ENCODE assay signal across 13 mouse cellular contexts in genomic region chr7:49741923-49742322, GRCm38 (mm10). TPM values are rescaled to one million over a fixed set of nuclear protein-coding genes. Genes with fewer than 3 reads are reported as not detected.
DNase-seq lines count a peak whose midpoint lies in the region; ATAC-seq and TF ChIP-seq lines count a peak whose summit lies in the region.
"Had no signal": no experiment of that assay in that cellular context is flagged by ENCODE, and none has a peak within 500 bp of the region (broad histone marks: within the 10 kb centered on the region; RNA-seq: fewer than 3 reads in every experiment).

No protein-coding gene starts in this region.

- ATAC-seq in kidney, embryonic 14.5 days (ENCODE audit: low FRiP score, low TSS enrichment), result no peak
- peak; percentile 84 for ATAC-seq in midbrain, embryonic 13.5 days
- no peak for ATAC-seq in liver, embryonic 12.5 days
- ATAC-seq: intestine, postnatal 0 days had no signal

- H3K27me3 ChIP-seq in kidney, embryonic 14.5 days (ENCODE audit: control insufficient read depth, insufficient read depth, low read length), result no peaks in the 10 kb centered on the region
- H3K27me3 ChIP-seq in embryonic facial prominence, embryonic 10.5 days (replicated peaks; ENCODE audit: low read depth, poor library complexity, severe bottlenecking), result peaks cover 62% of the 10 kb centered on the region
- peaks cover 73% of the 10 kb centered on the region for H3K27me3 ChIP-seq in midbrain, embryonic 13.5 days
- no peaks in the 10 kb centered on the region for H3K27me3 ChIP-seq in liver, embryonic 12.5 days (replicated peaks)
- H3K27me3 ChIP-seq: CH12.LX had no signal

- H3K4me2 ChIP-seq in kidney, embryonic 14.5 days (replicated peaks; ENCODE audit: low read depth, low read length), result 0 out of 2 replicates have a peak overlapping the region, but pooled peaks have one; percentile 0
- 0 out of 2 replicates have a peak overlapping the region, but pooled peaks have one; percentile 2 for H3K4me2 ChIP-seq in midbrain, embryonic 13.5 days (replicated peaks)
- H3K4me2 ChIP-seq in liver, embryonic 12.5 days, result no peak overlapping the region

- no peaks in the 10 kb centered on the region for H3K9me3 ChIP-seq in kidney, embryonic 14.5 days (ENCODE audit: control insufficient read depth, low read length)
- no peaks in the 10 kb centered on the region for H3K9me3 ChIP-seq in embryonic facial prominence, embryonic 10.5 days
- H3K9me3 ChIP-seq in midbrain, embryonic 13.5 days, result no peaks in the 10 kb centered on the region
- no peaks in the 10 kb centered on the region for H3K9me3 ChIP-seq in liver, embryonic 12.5 days (replicated peaks)

- H3K4me3 ChIP-seq in kidney, embryonic 14.5 days (ENCODE audit: low read length), result no peak overlapping the region
- no peak overlapping the region for H3K4me3 ChIP-seq in embryonic facial prominence, embryonic 10.5 days
- no peak overlapping the region for H3K4me3 ChIP-seq in midbrain, embryonic 13.5 days (replicated peaks)
- no peak overlapping the region for H3K4me3 ChIP-seq in liver, embryonic 12.5 days
- H3K4me3 ChIP-seq: gastrocnemius, adult 2 months had no signal

- TF ChIP-seq CTCF in brain, embryonic 14.5 days (IDR thresholded peaks at IDR 0.05; ENCODE audit: borderline replicate concordance, extremely low read depth, insufficient read depth, insufficient read length), result no peak

- no peak for TF ChIP-seq POLR2A in brain, embryonic 14.5 days (IDR thresholded peaks at IDR 0.05; ENCODE audit: borderline replicate concordance, extremely low read depth, insufficient read depth, insufficient read length, poor library complexity, severe bottlenecking)

- DNase-seq in kidney, adult 11 months, result no peak
- peak; percentile 76 for DNase-seq in brain, embryonic 14.5 days (ENCODE audit: low read depth)
- peak; percentile 48 for DNase-seq in embryonic facial prominence, embryonic 10.5 days (ENCODE audit: low spot score)
- DNase-seq in frontal cortex, postnatal 10 days (ENCODE audit: low spot score in 2 of 2), result no peak
- DNase-seq: cerebellum, adult 11 months; gastrocnemius, adult 2 months; heart, postnatal 36 days; lung, adult 18-20 months had no signal

- H3K4me1 ChIP-seq in kidney, embryonic 14.5 days (ENCODE audit: control insufficient read depth, insufficient read depth, low read length), result no peaks in the 10 kb centered on the region
- peaks cover 33% of the 10 kb centered on the region for H3K4me1 ChIP-seq in embryonic facial prominence, embryonic 10.5 days
- peaks cover 34% of the 10 kb centered on the region for H3K4me1 ChIP-seq in midbrain, embryonic 13.5 days (replicated peaks)
- H3K4me1 ChIP-seq in liver, embryonic 12.5 days, result no peaks in the 10 kb centered on the region

- WGBS in kidney, embryonic 14.5 days, result 25% methylated on average over 10 of the region's 10 CpGs
- WGBS in embryonic facial prominence, embryonic 10.5 days, result 15% methylated on average over 10 of the region's 10 CpGs
- 4% methylated on average over 10 of the region's 10 CpGs for WGBS in midbrain, embryonic 13.5 days
- 32% methylated on average over 10 of the region's 10 CpGs for WGBS in liver, embryonic 12.5 days (ENCODE audit: insufficient replicate concordance)

- no peak overlapping the region for H3K27ac ChIP-seq in kidney, embryonic 14.5 days (ENCODE audit: low read depth, low read length)
- no peak overlapping the region; the same call in 1 of the 2 replicates for H3K27ac ChIP-seq in embryonic facial prominence, embryonic 10.5 days (replicated peaks)
- no peak overlapping the region; the same call in 1 of the 2 replicates for H3K27ac ChIP-seq in midbrain, embryonic 13.5 days
- H3K27ac ChIP-seq in liver, embryonic 12.5 days, result no peak overlapping the region
- H3K27ac ChIP-seq: gastrocnemius, adult 2 months had no signal

- H3K9ac ChIP-seq in kidney, embryonic 14.5 days (ENCODE audit: low read depth, low read length), result no peak overlapping the region
- no peak overlapping the region for H3K9ac ChIP-seq in midbrain, embryonic 13.5 days (replicated peaks)
- H3K9ac ChIP-seq in liver, embryonic 12.5 days, result no peak overlapping the region

- H3K36me3 ChIP-seq in kidney, embryonic 14.5 days (ENCODE audit: control insufficient read depth, insufficient read depth, low read length), result no peaks in the 10 kb centered on the region
- no peaks in the 10 kb centered on the region for H3K36me3 ChIP-seq in embryonic facial prominence, embryonic 10.5 days (replicated peaks)
- no peaks in the 10 kb centered on the region for H3K36me3 ChIP-seq in midbrain, embryonic 13.5 days
- no peaks in the 10 kb centered on the region for H3K36me3 ChIP-seq in liver, embryonic 12.5 days

RNA-seq across cellular contexts. Expression of gene Htatip2, which starts 17.0 kb away (rescaled TPM):
- 6.5 and 6.8 TPM in 2 replicates for polyA plus RNA-seq in kidney, embryonic 14.5 days (2014; fragmentation: Nextera tagmentation; extraction: Ambion mirVana)
- 1.3 and 1.5 TPM in 2 replicates for polyA plus RNA-seq in brain, embryonic 14.5 days (2012; rRNA removed)
- 4.8 and 5.6 TPM in 2 replicates for polyA plus RNA-seq in embryonic facial prominence, embryonic 10.5 days (2016; fragmentation: Nextera tagmentation; extraction: Ambion mirVana)
- 3.5 and 4.5 TPM in 2 replicates for polyA plus RNA-seq in midbrain, embryonic 13.5 days (2015; fragmentation: Nextera tagmentation; extraction: Ambion mirVana)
- polyA plus RNA-seq in liver, embryonic 12.5 days (2016; fragmentation: Nextera tagmentation; extraction: Ambion mirVana), result 37.0 and 37.7 TPM in 2 replicates

RNA-seq across cellular contexts. Expression of gene Prmt3, which starts 36.2 kb away (rescaled TPM):
- 65.0 and 82.8 TPM in 2 replicates for polyA plus RNA-seq in kidney, embryonic 14.5 days (2014; fragmentation: Nextera tagmentation; extraction: Ambion mirVana)
- 38.7 and 41.1 TPM in 2 replicates for polyA plus RNA-seq in brain, embryonic 14.5 days (2012; rRNA removed)
- 58.5 and 68.6 TPM in 2 replicates for polyA plus RNA-seq in embryonic facial prominence, embryonic 10.5 days (2016; fragmentation: Nextera tagmentation; extraction: Ambion mirVana)
- 50.6 and 54.2 TPM in 2 replicates for polyA plus RNA-seq in midbrain, embryonic 13.5 days (2015; fragmentation: Nextera tagmentation; extraction: Ambion mirVana)
- 46.1 and 48.0 TPM in 2 replicates for polyA plus RNA-seq in liver, embryonic 12.5 days (2016; fragmentation: Nextera tagmentation; extraction: Ambion mirVana)

Comparison
In these comparisons a context has a peak if more than half of its experiments do, and no peak if none do; other contexts are left out.
1. DNase-seq: peak in brain, embryonic 14.5 days (single experiment) and embryonic facial prominence, embryonic 10.5 days (single experiment); none in kidney, adult 11 months (single experiment) and frontal cortex, postnatal 10 days (0 of 2).